Mouse (Mus musculus) A20 (cell line): ENCODE measurements around the gene Nrxn2.
A peak's percentile ranks its signal among the peaks of the same experiment; 100 is the strongest.

ENCODE experiments used
- DNase-seq: peaks from one replicate; pipeline ENCODE4 v3.0.0-alpha.2; 2011; ENCODE audit warnings: low read depth, low spot score

The Nrxn2 gene

DNA sequence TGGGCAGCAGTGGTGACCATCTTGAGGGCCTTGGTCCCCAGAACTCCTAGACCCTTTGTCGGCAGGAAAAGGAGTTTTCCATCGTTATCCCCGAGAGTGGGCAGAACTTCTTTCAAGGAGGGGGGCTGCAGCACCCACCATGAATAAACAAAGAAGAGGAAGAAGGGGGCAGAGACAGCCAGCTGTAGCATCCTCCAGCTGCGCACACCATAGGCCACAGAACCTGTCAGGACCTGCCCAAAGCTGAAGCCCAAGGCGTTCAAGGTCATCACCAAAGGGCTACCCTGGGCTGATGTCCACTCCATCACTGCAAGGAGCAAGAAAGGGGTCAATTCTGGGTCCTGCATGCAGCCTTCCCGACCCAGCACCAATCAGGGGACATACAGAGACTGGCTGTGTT is 121.7 kb downstream of the Nrxn2 start:
- DNase-seq: no peak

GRCm38 (mm10) chr19:6541521-6541920 is 123.0 kb downstream of the Nrxn2 start:
- DNase-seq: no peak

GRCm38 (mm10) chr19:6542367-6543034 is 124.0 kb downstream of the Nrxn2 start, which contains the start of gene Slc22a12:
Slc22a12 (minus strand) TSS chr19:6543032.
- no peak for DNase-seq

DNA sequence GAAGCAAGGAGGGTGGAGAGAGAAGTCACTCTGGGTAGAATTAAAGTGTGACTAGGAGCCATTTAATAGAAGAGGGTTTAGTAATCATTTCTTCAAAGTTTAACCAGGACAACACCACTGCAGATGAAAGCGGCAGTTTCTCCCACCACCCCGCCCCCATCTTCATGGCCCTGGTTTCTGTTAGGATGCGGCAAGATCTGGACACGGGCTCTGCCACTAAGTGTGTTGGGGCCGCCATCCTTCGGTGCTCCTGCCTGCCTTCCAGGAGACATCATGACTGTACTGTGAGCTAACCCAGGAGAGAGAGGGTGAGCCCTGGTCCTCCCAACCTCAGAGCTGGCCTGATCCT is 124.5 kb downstream of the Nrxn2 start:
- DNase-seq: no peak

GRCm38 (mm10) chr19:6543518-6543917 is 125.0 kb downstream of the Nrxn2 start:
- peak; percentile 55 for DNase-seq

DNA sequence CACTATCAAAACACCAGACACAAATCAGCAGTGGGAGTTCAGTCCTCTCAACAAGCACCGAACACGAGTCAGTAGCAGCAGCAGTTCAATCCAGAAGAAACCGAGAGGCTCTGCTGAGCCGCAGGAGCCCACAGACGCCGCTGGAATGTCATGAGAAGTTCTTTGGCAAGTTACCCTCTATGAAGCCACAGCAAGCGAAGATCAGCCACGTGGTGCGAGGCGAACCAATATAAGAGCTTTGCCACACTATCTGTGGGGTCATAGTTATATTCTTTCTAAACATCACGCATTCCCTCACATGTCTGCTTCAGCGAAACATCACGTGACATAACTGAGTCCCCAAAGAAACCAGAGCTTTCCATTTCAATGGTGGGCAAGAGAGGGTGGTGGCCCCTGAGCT is 126.2 kb downstream of the Nrxn2 start:
- no peak for DNase-seq

GRCm38 (mm10) chr19:6545481-6545880 is 127.0 kb downstream of the Nrxn2 start:
- DNase-seq: no peak

DNA sequence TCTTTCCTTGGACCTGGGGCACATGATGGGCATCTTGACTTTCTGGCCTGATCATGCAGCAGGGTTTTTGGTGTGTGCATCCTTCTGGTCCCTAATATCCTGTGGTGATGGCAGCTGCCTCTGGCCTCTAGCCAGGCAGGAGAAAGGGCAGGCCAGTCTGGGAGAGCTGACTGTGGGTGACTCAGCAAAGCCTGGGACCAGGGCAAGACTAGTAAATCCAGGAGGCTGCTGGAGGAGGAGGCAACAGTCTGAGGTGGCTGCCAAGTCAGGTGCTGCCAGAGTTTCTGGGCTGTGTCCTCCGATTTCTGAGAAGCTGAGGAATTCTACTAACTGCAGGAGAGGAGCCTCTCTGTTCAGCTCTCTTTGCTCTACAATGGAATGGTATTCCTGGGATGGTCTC is 127.6 kb downstream of the Nrxn2 start:
- no peak for DNase-seq

DNA sequence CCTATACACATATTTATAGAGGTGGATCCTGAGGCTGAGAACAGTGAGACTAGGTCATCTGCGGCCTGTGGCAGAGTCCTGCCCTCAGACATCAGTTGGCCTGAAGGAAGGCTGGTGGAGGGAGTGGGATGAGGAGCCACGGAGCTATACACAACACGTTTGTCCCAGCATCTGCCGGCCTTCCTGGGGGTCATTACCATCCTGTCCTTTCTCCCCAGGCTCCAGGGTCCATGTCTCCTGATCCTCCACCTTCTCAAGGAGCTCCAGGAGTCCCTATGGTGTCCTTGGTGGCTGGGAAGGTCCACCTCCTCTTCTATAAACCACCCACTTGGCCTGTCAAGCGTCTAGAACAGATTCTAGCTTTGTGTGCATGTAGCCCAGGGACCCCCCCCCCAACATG is 129.3 kb downstream of the Nrxn2 start:
- DNase-seq: no peak

DNA sequence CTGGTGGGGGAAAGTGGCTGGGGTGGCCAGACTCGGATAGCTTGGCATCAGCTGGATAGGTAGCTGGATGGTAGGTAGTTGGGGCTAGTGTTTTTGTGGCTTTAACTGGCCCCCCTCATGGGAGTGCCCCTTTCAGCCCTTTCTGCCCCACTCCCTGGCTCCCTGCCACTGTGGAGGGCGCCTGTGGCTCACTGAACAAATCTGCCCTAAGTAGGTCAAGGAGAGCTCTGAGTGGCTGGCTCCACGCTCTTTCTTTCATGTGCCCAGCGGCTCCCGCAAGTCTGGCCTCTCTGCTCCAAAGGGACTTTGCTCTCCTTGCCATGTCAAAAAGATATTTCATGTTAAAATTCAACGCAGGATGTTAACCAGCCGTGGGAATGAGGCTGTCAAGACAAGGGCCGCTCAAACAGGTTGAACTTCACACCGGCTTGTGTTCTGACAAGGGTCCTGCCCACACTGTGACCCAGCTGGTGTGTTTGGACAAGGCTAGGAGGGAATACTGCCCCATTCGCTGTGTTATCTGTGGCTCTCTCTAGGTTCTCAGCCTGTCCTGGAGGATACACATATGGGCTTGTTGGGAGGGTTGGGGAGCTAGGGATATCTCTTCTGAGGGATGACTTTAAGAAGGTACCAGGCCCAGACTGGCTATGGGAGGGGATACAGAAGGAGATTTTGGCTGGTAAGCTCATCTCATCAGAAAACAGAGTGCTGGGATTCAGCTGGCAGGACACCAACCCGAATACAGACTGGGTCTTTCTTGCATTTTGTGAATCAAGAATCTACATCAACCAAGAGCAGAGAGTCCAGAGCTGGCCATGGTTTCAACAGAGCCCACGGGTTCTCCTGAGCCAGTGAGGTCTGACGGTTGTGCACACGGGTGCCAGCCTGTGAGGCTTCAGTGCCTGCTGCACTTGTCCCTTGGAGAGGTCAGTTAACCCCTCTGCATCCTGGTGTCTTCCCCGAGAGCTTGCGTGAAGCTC is 130.2 kb downstream of the Nrxn2 start:
- DNase-seq: no peak

DNA sequence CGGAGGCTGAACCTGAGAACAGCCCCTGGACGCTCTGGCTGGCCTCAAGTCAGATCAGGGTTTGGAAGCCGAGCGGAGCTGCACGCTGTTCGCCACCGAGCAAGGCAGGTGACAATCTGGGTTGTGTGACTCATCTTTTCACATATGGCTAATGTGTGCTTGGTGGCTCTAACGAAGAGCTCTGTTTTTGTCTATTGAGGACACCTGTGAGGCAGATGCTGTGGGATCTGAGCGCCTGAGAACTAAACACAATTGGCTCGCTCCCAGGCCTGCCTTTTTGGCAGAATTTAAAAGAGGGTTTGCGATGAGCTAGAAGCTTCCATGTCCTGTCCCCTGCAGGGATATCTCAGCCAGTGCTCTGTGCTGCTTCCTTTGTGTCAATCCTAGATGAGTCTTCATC is 131.0 kb downstream of the Nrxn2 start:
- no peak for DNase-seq

- no peak for DNase-seq
Measured at GRCm38 (mm10) chr19:6551215-6551614, 132.7 kb downstream of the Nrxn2 start.

- DNase-seq: peak; percentile 84
Measured at GRCm38 (mm10) chr19:6552302-6553028, 133.9 kb downstream of the Nrxn2 start.

DNA sequence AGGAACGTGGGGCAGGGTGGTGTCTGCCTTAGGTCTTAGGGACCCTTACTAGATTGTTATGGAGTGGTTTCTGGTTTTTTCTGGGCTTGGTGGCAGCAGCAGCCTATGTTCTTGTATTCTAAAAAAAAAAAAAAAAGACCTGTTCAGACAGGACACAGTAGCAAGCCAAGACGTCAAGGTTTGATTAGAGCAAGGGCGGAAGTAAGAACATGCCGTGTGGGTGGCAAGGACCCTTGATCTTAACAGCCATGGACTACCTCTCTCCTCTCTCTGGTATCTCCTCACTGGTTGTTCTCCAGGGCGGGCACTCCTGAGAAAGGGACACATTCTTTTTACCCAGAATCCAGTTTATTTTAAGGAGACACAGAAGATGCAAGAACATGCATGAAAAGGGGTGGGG is 134.6 kb downstream of the Nrxn2 start:
- no peak for DNase-seq

DNA sequence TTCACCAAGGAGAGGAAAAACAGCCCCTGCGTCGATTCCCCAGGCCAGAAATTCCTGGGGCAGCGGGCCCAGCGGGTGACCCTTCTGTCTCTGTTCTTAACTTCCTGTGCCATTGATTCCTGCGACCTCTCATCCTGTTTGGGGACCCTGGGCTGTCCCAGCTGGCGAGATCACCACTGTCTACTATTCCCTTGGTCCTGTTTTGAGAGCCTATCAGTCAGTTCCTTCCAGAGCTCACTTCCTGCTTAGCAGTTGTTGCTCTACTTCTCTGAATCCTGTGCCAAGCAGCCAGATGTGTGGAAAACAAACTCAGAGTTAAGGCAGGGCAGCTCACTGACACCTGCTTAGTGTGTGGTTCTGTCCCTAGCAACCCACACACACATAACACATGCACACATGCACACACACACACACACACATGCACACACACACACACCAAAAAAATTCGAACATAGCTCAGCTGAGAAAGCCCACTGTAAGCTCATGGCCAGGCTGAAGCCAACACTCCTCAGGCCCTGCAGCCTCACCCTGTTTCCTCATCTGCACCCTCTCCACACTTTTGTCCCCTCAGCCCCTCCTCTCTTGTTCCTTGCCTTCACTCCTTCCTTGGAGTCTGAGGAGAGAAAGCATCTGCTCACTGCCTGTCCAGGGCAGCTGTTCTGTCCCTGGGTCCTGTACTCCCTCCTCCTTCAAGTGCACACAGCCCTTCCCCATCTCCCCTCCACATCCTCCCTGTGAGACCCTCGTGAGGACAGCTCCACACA is 135.5 kb downstream of the Nrxn2 start:
- DNase-seq: no peak

- DNase-seq: no peak
Measured at GRCm38 (mm10) chr19:6559576-6559975, 141.0 kb downstream of the Nrxn2 start.

DNA sequence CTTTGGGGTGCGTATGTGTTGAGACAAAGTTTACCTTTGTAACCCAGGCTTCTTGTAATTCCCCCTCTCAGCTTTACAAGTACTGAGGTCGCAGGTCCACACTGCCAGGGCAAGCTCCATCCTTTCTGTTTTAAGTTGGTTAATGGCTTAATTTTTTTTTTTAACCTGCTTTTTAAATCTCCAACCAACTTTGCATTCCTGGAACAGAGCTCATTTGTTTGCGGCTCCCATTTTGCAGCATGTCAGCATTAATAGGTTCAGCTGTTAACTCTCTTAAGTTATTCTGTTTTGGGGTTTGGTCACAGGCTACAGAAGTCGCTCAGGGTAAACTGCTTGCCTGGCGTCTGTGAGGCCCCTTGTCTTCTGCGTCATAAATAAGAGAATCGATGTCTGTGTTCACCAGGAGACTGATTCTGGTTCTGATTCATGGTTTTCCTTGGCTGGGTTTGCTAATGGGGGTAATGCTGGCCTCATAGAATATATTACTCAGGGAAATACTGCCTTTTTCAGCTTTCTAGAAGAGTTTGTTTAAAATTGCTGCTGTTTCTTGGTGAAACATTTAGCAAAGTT is 141.8 kb downstream of the Nrxn2 start:
- DNase-seq: no peak

DNA sequence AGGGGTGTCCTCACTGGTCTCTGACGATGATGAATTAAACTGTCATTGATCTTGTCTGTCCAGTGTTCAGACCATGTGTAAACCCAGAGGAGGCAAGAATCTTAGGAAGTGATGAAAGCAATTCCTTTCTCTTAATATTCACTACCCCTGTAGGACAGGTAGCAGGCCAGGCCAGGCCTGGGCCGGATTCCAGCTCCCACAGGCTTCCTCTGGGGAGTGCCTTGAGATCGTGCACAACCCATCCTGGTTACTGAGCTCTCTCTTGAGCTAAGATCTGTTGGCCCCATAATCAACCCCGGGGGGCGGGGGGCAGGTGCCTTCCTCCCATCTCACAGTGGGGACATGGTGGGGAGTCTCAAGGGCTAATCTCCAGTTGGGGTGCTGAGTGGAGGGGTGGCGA is 146.6 kb downstream of the Nrxn2 start:
- DNase-seq: no peak

GRCm38 (mm10) chr19:6566450-6566849 is 147.9 kb downstream of the Nrxn2 start:
- no peak for DNase-seq

GRCm38 (mm10) chr19:6569021-6569420 is 150.5 kb downstream of the Nrxn2 start:
- DNase-seq: no peak

GRCm38 (mm10) chr19:6569561-6569960 is 151.0 kb downstream of the Nrxn2 start:
- no peak for DNase-seq
